Mouse (Mus musculus): Measurements from ENCODE around the gene Rbm4b.
"Not testable (repeated sequence)": the region's sequence is repeated elsewhere in the genome, so short reads cannot be mapped to it uniquely, and the experiment has no call there.

The Rbm4b gene

DNA sequence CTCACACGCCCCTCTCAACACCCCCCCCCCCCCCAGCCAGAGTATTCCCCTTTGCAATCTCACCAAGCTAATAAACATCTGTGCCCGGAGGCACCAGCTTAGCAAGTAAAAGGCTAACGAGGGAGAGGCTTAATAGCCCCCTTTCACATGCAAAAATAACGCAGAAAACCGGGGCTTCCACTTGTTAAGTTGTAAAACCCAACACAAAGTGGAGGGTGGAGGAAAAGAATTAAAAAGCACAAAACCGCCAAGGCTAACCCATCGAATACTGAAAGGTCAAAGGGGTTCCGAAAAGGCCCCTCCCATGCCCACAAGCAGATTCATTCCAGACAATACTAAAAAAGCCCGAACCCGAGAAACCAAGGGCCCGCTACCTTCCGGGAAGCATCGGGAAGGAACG lies 54.0 kb downstream of the Rbm4b start:
- DNase-seq (ENCODE audit: low spot score in 2 of 2) = no peak

DNA sequence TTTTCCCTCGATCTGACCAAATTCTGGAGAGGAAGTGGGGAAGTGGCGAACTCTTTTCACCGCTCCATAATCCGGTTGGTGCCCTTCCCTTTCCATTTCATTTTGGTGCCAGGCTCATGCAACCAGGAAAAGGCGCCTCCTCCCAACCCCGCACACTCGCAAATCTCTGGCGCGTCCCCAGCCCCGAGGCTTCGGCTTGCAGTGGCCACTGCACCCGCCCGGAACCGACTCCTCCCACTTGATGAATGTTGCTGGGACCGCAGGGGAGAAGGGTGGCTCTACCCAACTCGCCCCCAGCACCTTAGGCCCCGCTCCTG lies 54.4 kb downstream of the Rbm4b start:
- no peak for DNase-seq (ENCODE audit: low spot score in 2 of 2)

DNA sequence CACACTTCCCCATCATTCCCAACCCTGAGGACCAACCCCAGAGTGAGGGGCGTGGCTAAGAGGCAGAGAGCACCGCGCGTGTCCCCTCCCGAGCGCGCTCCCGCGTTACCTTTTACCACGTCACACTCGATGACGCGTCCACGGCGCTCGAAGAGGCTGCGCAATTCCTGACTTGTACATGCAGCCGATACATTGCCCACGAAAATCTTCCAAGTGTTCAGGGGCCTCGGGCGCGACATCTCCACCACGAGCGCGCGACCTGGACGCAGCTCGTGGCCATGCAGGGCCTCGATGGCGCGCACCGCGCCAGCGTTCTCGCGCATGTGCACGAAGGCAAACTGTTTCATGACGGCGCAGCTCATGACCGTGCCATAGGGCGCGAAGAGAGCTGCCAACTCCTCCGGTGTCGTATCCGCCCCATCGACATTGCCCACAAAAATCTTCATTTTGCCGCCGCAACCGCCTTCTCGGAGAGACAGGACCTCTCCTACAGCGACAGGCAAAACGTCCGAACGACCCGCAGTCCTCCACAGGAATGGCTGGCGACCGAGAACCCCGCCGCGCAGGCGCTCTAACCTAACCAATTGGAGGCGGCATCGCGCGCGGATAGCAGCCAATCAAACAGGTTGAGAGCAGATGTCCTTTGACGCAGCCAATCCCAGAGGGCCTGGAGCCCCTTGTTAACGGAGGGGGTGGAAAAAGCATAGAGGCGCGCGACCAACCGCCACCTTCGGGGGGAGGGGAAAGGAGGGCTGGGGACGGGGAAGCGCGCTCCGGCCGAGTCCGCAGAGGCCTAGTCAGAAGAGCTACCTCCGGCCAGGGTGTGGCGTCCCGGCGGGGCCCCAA lies 55.0 kb downstream of the Rbm4b start, which contains the start of the genes Gm21992 and Rbm14:
Gene Gm21992 (minus strand): TSS at position 550 of the 846 bp plus-strand sequence.
Gene Rbm14 (minus strand): TSS at position 572 of the 846 bp plus-strand sequence.
- DNase-seq (ENCODE audit: low spot score in 2 of 2) = peak; percentile 98 to 99

DNA sequence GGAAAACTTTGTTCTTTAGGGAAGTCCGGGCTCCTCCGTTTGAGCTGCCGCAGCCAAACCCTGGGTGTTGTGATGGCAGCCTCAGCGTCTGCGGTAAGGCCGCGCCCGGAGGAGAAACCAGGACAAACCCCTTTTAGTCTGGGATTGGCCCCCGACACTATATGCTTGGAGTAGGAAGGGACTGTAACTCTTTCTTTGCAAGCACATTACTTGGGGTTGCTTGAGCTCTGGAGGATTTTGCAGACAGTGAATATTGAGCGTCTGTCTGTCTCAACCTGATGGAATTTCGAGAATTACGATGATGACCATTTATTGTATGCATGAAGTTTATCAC lies 55.6 kb downstream of the Rbm4b start:
- DNase-seq (ENCODE audit: low spot score in 2 of 2) = no peak

DNA sequence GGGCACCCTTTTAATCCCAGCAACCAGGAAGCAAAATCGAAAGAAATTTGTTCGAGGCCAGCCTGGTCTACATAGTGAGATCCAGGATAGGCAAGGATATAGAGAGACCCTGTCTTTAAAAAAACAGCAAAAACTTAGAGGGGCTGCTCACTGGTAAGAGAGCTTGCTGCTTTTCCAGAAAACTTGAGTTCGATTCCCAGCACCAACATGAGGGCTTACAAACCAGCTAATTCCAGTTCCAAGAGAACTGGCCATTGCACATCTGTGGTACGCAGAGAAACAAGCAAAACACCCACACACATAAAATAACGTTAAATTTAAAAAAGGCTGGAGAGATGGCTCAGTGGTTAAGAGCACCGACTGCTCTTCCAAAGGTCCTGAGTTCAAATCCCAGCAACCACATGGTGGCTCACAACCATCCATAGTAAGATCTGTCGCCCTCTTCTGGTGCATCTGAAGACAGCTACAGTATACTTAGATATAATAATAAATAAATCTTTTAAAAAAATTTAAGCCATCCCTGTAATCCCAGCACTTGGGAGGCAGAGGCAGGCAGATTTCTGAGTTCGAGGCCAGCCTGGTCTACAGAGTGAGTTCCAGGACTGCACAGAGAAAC lies 56.1 kb downstream of the Rbm4b start:
- not testable (repeated sequence) for DNase-seq (ENCODE audit: low spot score in 2 of 2)

DNA sequence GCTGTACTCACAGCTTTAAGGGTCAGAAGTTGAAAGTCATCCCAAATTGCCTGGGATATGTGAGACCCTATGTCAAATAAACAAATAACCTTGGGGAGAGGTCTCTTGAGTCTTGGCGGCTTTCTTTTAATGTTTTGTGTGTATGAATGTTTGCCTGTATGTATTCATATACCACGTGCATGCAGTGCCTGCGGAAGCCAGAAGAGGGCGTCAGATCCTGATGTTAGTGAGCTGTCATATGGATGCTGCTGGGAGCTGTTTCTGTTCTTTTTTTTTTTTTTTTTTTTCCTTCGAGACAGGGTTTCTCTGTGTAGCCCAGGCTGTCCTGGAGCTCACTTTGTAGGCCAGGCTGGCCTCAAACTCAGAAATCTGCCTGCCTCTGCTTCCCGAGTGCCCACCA lies 56.7 kb downstream of the Rbm4b start:
- peak in 1 of 2 experiments; percentile 25 for DNase-seq (ENCODE audit: low spot score in 2 of 2)
